Mouse (Mus musculus) heart, adult 10 weeks (tissue): Measurements from ENCODE around the gene Zfp111. TPM values are rescaled to one million over a fixed set of nuclear protein-coding genes. Genes with fewer than 3 reads are reported as not detected.

Experiments used
- polyA plus RNA-seq: library from polyadenylated mRNA; stranded (reverse); fragments of 350-450 nt; fragmentation: Illumina TruSeq; extraction: RNeasy Lipid Tissue Mini Kit (QIAGEN cat#74804); gene quantifications from one replicate; pipeline ENCODE4 v1.2.3, GENCODE M21; 2014; ENCODE audit warnings: low read depth, low replicate concordance

Zfp111 gene
- polyA plus RNA-seq = 4.3 TPM

DNA sequence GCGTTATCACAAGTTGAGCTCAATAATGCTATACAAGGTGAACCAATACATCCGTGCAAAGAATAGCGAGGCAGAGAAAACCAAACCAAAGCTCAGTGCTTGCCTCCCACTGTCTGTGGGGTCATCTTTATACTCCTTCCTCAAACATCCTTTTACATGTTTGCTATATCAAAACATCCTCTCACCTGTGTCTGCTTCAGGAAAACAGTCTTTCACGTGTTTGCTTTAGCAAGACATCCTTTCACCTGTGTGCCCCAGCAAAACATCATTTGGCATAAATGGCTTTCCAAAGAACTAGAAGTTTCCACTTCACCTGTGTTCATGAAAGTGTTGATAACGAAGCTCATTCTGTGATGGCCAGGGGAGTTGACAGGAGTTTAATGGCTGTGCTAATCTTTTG, at the start of gene Zfp111:
Gene Zfp111 (minus strand): TSS at position 101 of the 400 bp plus-strand sequence.

DNA sequence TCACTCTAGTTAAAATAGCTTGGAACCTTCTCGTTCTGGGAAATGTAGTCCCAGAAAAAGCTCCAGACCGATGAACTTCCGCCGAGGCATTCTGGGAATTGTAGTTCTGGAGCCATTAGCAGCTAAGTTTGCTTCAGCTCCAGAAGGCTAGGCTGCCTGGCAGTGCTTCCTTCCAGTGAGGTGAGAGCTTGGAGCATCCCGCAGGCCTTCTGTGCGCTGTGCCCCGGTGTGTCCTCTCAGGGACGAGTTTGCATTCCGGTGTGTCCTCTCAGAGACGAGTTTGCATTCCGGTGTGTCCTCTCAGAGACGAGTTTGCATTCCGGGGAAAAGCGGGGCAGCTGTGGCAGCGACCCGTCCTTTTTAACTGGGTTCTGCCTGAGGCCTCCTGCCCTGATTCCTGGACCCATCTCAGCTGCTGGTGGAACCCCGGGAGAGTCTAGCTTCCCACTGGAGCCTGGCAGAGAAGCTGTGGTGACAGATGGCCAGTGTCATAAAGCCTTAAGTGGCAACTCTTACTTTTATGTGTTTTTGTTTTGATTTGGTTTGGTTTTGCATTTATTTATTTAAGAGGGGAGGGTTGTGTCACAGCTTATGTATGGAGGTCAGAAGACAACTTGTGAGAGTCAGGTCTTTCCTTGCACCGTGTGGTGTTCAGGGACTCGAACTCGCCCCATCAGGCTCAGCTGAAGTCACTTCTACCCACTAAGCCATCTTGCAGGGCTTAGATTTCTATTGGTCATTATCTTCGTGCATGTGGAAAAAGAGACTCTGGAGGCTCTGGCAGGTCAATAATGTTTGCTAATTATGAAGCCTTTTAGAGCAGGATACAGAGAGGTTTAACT, 43.6 kb upstream of the Zfp111 start, which contains the start of gene Zfp108:
Gene Zfp108 (plus strand): TSS at position 162 of the 842 bp plus-strand sequence.

DNA sequence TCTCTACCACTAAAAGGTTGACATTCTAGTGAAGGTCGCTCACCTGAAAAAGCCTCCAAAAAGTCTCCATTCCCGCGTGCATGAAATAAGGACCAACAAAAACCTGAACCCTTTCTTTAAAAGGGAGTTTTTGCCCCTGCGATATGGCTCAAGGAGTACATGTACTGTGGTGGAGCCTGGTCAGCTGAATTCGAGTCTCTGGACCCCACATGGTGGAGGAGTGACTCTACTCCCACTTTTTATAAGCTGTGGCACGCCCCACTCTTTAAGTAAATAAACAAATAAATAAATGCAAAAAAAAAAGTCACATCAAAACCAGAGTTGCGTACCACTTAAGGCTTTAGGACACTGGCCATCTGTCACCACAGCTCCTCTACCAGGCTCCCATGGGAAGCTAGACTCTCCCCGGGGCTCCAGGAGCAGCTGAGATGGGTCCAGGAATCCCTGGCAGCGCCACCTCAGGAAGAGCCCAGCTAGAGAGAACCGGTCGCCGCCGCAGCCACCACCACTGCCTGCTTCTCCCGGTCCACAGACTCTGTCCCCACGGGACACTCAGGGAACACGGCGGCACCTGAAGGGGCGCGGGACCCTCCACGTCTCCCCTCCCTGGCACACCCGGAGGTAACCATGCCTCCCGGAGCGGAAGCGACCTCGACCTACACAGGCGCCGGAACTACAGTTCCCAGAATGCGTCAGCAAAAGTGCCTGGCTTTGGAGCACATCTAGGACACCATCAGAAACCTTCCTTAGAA, 26.0 kb upstream of the Zfp111 start, which contains the start of gene Zfp109:
Gene Zfp109 (minus strand): TSS at position 521 of the 752 bp plus-strand sequence.

DNA sequence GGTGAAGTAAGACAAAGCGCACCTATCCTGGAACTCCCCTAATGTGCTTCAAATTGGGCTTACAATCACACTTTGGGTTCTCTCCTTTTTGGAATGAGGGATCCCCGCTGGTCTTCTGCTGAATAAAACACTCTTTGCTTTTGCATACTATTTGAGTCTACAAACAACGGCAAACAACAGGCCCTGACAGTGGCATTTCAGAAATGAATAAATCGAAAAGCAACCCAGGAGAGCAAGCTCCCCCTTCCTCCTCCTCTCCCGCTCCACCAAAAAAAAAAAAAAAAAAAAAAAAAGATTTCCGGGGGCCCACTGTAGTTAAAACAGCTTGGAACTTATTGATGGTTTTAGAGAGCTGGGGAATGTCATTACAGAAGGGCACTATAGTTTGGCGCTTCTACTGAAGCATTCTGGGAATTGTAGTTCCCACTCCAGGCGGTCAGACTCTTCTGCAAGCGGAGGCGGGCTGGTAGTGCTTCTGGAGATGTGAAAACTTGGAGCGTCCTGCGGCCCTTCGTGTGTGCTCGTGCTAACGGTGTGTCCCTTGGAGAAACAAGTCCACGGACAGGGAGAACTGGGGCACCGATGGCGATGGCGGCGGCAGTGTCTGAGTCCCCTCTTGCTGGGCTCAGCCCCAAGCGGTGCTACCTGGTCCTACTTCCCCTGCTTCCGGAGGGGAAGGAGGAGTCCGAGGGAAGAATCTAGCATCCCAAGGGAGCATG, 36.5 kb downstream of the Zfp111 start, which contains the start of gene Zfp114:
Gene Zfp114 (plus strand): TSS at position 443 of the 719 bp plus-strand sequence.

Other genes with a start within 250 kb of the Zfp111 start
- gene Vmn1r181, start 236.8 kb downstream of the Zfp111 start, polyA plus RNA-seq = not detected
- gene V1rd19, start 209.8 kb downstream of the Zfp111 start, polyA plus RNA-seq = not detected
- not detected for gene Vmn1r183, start 158.2 kb downstream of the Zfp111 start, polyA plus RNA-seq
- gene Zfp180, start 129.5 kb downstream of the Zfp111 start, polyA plus RNA-seq = 15.8 TPM
- gene Zfp112, start 99.1 kb downstream of the Zfp111 start, polyA plus RNA-seq = 4.6 TPM
- 4.2 TPM for gene Zfp235, start 77.3 kb downstream of the Zfp111 start, polyA plus RNA-seq
- gene Zfp114, start 36.4 kb downstream of the Zfp111 start, polyA plus RNA-seq = 0.13 TPM
- gene Zfp109, start 26.1 kb upstream of the Zfp111 start, polyA plus RNA-seq = 2.0 TPM
- gene Zfp108, start 43.4 kb upstream of the Zfp111 start, polyA plus RNA-seq = 2.1 TPM
- gene Zfp93, start 59.0 kb upstream of the Zfp111 start, polyA plus RNA-seq = 4.3 TPM
- 3.4 TPM for gene Zfp61, start 89.8 kb upstream of the Zfp111 start, polyA plus RNA-seq
- gene Zfp94, start 105.2 kb upstream of the Zfp111 start, polyA plus RNA-seq = 3.9 TPM
- not detected for gene Tescl, start 122.5 kb upstream of the Zfp111 start, polyA plus RNA-seq
- gene Lypd5, start 137.8 kb upstream of the Zfp111 start, polyA plus RNA-seq = not detected
- gene Kcnn4, start 158.8 kb upstream of the Zfp111 start, polyA plus RNA-seq = 0.47 TPM
- gene Smg9, start 188.2 kb upstream of the Zfp111 start, polyA plus RNA-seq = 12.3 TPM
- not detected for gene Irgc1, start 240.9 kb upstream of the Zfp111 start, polyA plus RNA-seq